Mouse (Mus musculus) hindbrain, embryonic 11.5 days (tissue): ENCODE data around the gene Hps1. TPM values are rescaled to one million over a fixed set of nuclear protein-coding genes. Genes with fewer than 3 reads are reported as not detected.
"Not testable (repeated sequence)": the region's sequence is repeated elsewhere in the genome, so short reads cannot be mapped to it uniquely, and the experiment has no call there.

ENCODE experiments used
- ATAC-seq: fragments of 200-750 bp; cut with Nextera tagmentation; 2 replicates; pipeline ENCODE4 v1.8.0; 2017; ENCODE audit warnings: mild to moderate bottlenecking, moderate TSS enrichment, moderate library complexity; ENCODE audit not compliant: low FRiP score
- DNase-seq: peaks from one replicate; pipeline ENCODE4 v3.0.0-alpha.2; 2015; ENCODE audit warnings: low spot score
- H3K27ac ChIP-seq: fragments of 300-500 bp; sonication (generic); 2 replicates; pipeline ENCODE4 v1.5.1; 2014; ENCODE audit warnings: mild to moderate bottlenecking, low read depth, low read length
- H3K27me3 ChIP-seq: fragments of 300-500 bp; sonication (generic); 2 replicates; pipeline ENCODE4 v1.6.1; 2014; ENCODE audit warnings: mild to moderate bottlenecking, low read length, moderate library complexity, mixed read lengths; ENCODE audit not compliant: control insufficient read depth, insufficient read depth
- H3K36me3 ChIP-seq: fragments of 300-500 bp; sonication (generic); 2 replicates; pipeline ENCODE4 v1.6.1; 2014; ENCODE audit warnings: mild to moderate bottlenecking, low read length, moderate library complexity, mixed read lengths; ENCODE audit not compliant: control insufficient read depth, insufficient read depth
- H3K4me1 ChIP-seq: fragments of 300-500 bp; sonication (generic); replicated peaks from 2 replicates; pipeline ENCODE4 v1.6.1; 2014; ENCODE audit warnings: low read length, mixed read lengths; ENCODE audit not compliant: control insufficient read depth, insufficient read depth
- H3K4me2 ChIP-seq: fragments of 300-500 bp; sonication (generic); replicated peaks from 2 replicates; pipeline ENCODE4 v1.6.1; 2014; ENCODE audit warnings: mild to moderate bottlenecking, low read depth, low read length
- H3K4me3 ChIP-seq: fragments of 300-500 bp; sonication (generic); 2 replicates; pipeline ENCODE4 v1.5.1; 2014; ENCODE audit warnings: low read depth, low read length
- H3K9ac ChIP-seq: fragments of 300-500 bp; sonication (generic); 2 replicates; pipeline ENCODE4 v1.6.1; 2014; ENCODE audit warnings: low read depth, low read length
- H3K9me3 ChIP-seq: fragments of 300-500 bp; sonication (generic); 2 replicates; pipeline ENCODE4 v1.6.1; 2016; ENCODE audit warnings: low read length; ENCODE audit not compliant: control insufficient read depth
- WGBS: fragments of 180-500 bp; shearing (Covaris S2); extraction: QIAGEN DNeasy Blood & Tissue Kit; methylation state at CpG from one replicate; pipeline ENCODE4 v1.1.7; 2014; 5-methylcytosine and 5-hydroxymethylcytosine counted together
- polyA plus RNA-seq: library from polyadenylated mRNA; unstranded; fragments of >200 nt; fragmentation: Nextera tagmentation; extraction: Ambion mirVana; gene quantifications from 2 replicates; pipeline ENCODE4 v1.2.1, GENCODE M21; 2014

Hps1 gene
- polyA plus RNA-seq, 1 experiment from 2014 or later: 9.7 TPM

DNA sequence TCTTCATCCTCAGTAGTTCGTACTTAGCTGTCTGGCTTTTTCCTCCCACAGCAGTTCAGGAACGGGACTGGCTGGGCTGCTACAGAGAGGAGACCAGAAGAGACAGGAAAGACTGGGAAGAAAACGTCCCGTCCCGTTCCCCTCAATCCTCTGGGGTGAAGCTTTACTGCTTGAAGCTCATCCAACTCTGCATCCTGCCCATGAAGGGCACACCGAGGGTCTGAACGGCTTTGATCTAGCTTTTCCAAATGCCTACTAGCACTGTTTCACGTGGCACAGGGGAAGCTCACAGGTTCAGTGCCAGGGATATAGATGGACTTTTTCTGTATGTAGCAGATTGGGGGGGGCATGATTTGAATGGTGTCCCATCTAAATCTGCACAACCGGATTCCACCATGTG is 16.0 kb upstream of the Hps1 start:
- 32% methylated on average over 9 of the region's 9 CpGs for WGBS

DNA sequence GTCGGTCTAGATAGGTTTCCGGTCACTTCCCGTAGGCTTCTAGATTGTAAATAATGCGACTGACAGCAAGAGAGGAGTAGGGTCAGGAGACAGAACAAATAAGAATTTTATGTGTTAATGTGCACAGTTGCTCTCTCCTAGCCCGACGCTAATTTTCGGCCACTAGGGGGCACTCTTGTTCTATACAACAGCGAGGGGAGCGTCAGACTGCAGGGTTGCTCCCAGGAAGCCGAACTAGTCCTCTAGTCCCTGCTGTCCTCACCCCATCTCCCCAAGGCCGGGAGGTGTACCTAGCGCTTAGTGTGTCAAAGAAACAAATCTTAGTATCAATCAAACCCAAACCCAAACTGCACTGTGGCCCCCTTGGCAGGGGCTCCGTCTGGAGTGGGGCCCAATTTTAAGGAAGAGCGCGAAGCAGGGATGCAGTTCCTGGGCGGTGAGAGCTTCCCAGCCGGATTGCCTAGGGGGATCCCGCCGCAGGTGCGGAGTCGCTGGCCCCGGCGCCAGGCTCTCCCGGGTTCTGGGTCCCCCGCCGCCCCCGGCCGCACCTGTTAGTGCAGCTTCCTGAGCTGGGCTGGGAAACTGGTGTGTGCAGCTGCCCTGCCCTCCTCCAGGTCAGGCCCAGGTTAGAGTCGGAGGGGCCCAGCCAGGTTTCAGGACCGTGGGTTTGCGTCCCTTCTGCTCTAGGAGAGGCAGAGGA is 15.3 kb upstream of the Hps1 start:
- peak overlapping the region; percentile 35 for H3K9ac ChIP-seq
- no peaks in the 10 kb centered on the region for H3K9me3 ChIP-seq
- no peaks in the 10 kb centered on the region; the same call in 1 of the 2 replicates for H3K27me3 ChIP-seq
- DNase-seq: peak; percentile 98
- WGBS: 2% methylated on average over 31 of the region's 31 CpGs
- ATAC-seq: peak; percentile 80
- H3K27ac ChIP-seq: no peak overlapping the region
- H3K4me3 ChIP-seq: peak overlapping the region; percentile 38
- H3K4me1 ChIP-seq: no peaks in the 10 kb centered on the region
- H3K4me2 ChIP-seq: peak overlapping the region; percentile 79
- H3K36me3 ChIP-seq: no peaks in the 10 kb centered on the region

More for the DNA sequence above, 16.0 kb upstream of the Hps1 start:
- Histone ChIP-seq H3K9ac (peak overlapping the region; percentile 35; the same call in 1 of the 2 replicates), H3K4me3 (no peak overlapping the region), H3K27ac (no peak overlapping the region), H3K4me2 (peak overlapping the region; percentile 79), H3K36me3 (no peaks in the 10 kb centered on the region), H3K27me3 (no peaks in the 10 kb centered on the region; the same call in 1 of the 2 replicates), H3K4me1 (no peaks in the 10 kb centered on the region), H3K9me3 (no peaks in the 10 kb centered on the region)
- DNase-seq (peak; percentile 28), ATAC-seq (no peak)

DNA sequence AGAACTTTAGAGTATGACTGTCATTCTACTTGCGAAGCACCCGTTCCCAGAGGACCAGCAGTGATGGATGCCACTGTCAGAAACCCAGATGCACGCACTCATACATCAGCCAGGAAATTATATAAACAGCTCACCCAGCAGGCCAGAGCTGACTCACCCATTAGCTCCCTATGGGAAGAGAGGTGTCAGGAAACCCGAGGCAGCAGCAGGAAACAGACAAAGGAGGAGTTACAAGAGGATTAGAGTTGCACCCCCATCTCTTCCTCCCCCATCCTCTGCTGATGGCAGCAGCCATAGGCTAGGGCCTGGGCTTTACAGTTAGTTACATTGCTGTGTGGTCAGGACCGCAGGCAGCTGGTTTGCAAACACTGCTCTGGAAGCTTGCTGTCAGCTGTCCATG is 8.5 kb upstream of the Hps1 start:
- ATAC-seq (no peak), DNase-seq (no peak)
- WGBS: 51% methylated on average over 5 of the region's 5 CpGs
- Histone ChIP-seq H3K4me2 (no peak overlapping the region), H3K27ac (no peak overlapping the region), H3K9me3 (no peaks in the 10 kb centered on the region), H3K36me3 (no peaks in the 10 kb centered on the region), H3K4me3 (no peak overlapping the region), H3K4me1 (no peaks in the 10 kb centered on the region), H3K27me3 (0 out of 2 replicates have a peak, but pooled peaks cover 2% of the 10 kb centered on the region), H3K9ac (no peak overlapping the region)

DNA sequence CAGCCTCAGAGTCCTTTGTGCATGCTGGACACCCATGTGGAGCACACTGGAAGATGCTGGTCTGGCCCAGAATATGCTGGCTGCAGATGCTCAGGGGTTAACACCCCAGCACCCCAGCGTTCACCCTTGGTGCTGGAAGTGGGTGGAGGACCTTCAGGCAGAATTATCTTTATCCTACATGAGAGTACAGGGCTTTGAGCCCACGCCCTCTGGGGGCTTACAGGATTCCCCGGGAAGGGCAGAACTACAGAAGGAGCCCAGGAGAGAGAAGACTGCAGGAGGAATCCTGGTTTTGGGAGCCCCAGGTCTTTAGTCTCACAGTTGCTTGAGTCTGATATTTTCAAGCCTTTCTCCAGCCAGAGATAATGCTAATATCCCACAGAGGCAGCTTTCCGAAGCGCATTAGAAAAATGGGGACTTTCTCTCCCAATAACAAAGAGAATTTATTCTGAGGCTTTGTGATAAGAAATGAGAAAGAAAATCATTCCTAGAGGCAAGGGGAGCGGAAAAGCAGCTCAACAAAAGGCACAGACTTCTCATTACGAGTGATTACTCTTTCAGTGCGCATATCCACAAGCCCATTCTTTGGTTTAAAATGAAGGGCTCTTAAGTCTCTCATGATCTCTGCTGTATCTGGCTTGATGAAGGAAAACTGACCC is 5.9 kb upstream of the Hps1 start:
- H3K27me3 ChIP-seq: 0 out of 2 replicates have a peak, but pooled peaks cover 2% of the 10 kb centered on the region
- no peak overlapping the region for H3K4me2 ChIP-seq
- no peak overlapping the region for H3K27ac ChIP-seq
- DNase-seq (no peak), ATAC-seq (no peak)
- no peaks in the 10 kb centered on the region for H3K4me1 ChIP-seq
- no peaks in the 10 kb centered on the region for H3K36me3 ChIP-seq
- no peak overlapping the region for H3K4me3 ChIP-seq
- WGBS: 48% methylated on average over 8 of the region's 8 CpGs
- H3K9ac ChIP-seq: no peak overlapping the region
- H3K9me3 ChIP-seq: no peaks in the 10 kb centered on the region

DNA sequence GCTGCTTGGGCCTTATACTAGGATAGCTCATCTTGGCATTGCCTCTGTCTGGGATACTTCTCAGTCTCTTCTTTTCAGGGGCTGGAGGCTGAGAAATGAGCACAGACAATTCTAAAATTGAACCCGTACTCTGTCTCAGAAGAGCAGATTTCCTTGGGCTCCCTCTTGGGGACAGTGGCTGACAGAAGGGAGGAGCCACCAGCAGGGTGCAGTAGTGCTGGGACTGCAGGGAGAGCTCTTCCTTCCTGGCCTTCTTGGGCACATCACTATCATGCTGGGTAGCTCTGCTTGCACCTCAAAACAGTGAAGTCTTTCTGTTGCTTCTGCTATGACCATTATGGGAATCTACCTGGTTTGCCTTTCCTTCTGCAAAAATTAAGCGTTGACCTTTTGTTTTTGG is 5.4 kb upstream of the Hps1 start:
- ATAC-seq (no peak), DNase-seq (no peak)
- H3K27ac ChIP-seq: no peak overlapping the region

DNA sequence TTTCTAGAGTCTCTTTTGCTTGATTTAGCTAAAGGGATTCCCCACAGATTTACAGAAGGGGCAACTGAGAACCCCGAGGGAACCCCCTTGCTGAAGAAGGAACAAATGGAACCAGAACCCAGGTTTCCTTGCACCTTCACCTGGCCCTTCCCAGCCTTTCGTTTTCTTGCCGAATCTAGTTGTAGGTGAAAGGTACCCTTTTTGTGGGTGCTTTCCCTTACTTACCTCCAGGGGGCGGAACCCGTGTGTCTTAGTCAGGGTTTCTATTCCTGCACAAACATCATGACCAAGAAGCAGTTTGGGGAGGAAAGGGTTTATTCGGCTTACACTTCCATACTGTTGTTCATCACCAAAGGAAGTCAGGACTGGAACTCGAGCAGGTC is 369 bp upstream of the Hps1 start:
- H3K27ac ChIP-seq, DNase-seq, ATAC-seq, H3K36me3 ChIP-seq, H3K27me3 ChIP-seq, H3K4me1 ChIP-seq, H3K9me3 ChIP-seq: not testable (repeated sequence)
- Histone ChIP-seq H3K9ac (peak overlapping the region; percentile 76), H3K4me2 (peak overlapping the region; percentile 56), H3K4me3 (peak overlapping the region; percentile 52)
- WGBS: 57% methylated on average over 7 of the region's 7 CpGs

More for the DNA sequence above, 5.4 kb upstream of the Hps1 start:
- Histone ChIP-seq H3K4me3 (no peak overlapping the region), H3K4me1 (no peaks in the 10 kb centered on the region), H3K9me3 (no peaks in the 10 kb centered on the region), H3K36me3 (no peaks in the 10 kb centered on the region), H3K9ac (no peak overlapping the region), H3K27me3 (0 out of 2 replicates have a peak, but pooled peaks cover 2% of the 10 kb centered on the region), H3K4me2 (no peak overlapping the region)
- 42% methylated on average over 2 of the region's 2 CpGs for WGBS

DNA sequence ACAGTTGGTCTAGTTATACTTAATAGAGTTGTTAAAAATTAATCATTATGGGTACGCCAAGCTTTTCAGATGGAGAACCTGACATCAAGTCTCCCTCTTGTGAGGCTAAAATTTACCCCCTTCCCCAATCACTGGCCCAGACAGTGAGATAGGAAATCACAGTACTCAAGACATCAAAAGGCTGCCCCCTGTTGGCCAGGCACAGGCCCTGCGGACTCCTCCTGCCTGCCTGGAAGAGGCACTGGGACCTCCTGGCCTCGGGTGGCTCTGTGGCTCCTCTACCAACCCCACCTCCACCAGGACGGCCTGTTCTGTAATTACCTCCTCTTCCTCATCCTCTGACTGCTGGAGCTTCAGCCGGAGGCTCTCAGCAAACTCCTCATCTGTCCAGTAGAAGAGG is 2.0 kb downstream of the Hps1 start:
- Histone ChIP-seq H3K27ac (no peak overlapping the region), H3K4me3 (no peak overlapping the region), H3K4me1 (no peaks in the 10 kb centered on the region), H3K9ac (no peak overlapping the region), H3K36me3 (no peaks in the 10 kb centered on the region), H3K9me3 (no peaks in the 10 kb centered on the region), H3K4me2 (no peak overlapping the region), H3K27me3 (no peaks in the 10 kb centered on the region)
- WGBS: 84% methylated on average over 5 of the region's 5 CpGs
- ATAC-seq (no peak), DNase-seq (no peak)

DNA sequence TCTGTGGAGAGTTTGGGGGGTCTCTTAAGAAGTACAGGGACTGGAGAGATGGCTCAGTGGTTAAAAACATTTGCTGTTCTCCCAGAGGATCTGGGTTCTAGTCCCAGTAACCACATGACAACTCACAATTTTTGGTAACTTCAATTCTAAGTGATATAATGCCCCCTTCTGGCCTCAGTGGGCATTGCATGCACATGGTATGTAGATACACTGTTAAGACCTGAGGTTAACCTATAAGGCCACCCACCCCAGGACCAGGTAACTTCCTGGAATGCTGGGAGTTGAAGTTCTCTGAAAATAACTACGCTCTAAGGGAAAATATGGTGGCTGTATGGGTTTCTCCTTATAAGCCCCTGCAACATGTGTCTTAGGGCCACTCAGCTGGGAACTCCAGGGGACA is 3.0 kb downstream of the Hps1 start:
- WGBS: 100% methylated on average over 1 of the region's 1 CpGs
- H3K4me3 ChIP-seq: no peak overlapping the region
- H3K9me3 ChIP-seq: no peaks in the 10 kb centered on the region
- DNase-seq (peak; percentile 39), ATAC-seq (no peak)
- no peaks in the 10 kb centered on the region for H3K4me1 ChIP-seq
- no peak overlapping the region for H3K9ac ChIP-seq
- no peaks in the 10 kb centered on the region for H3K36me3 ChIP-seq
- no peak overlapping the region for H3K4me2 ChIP-seq
- H3K27ac ChIP-seq: no peak overlapping the region
- no peaks in the 10 kb centered on the region for H3K27me3 ChIP-seq
